Mouse (Mus musculus): ENCODE data around the gene Nppb. TPM values are rescaled to one million over a fixed set of nuclear protein-coding genes. Genes with fewer than 3 reads are reported as not detected.

Gene Nppb
- polyA plus RNA-seq, 1 experiment: not detected

DNA sequence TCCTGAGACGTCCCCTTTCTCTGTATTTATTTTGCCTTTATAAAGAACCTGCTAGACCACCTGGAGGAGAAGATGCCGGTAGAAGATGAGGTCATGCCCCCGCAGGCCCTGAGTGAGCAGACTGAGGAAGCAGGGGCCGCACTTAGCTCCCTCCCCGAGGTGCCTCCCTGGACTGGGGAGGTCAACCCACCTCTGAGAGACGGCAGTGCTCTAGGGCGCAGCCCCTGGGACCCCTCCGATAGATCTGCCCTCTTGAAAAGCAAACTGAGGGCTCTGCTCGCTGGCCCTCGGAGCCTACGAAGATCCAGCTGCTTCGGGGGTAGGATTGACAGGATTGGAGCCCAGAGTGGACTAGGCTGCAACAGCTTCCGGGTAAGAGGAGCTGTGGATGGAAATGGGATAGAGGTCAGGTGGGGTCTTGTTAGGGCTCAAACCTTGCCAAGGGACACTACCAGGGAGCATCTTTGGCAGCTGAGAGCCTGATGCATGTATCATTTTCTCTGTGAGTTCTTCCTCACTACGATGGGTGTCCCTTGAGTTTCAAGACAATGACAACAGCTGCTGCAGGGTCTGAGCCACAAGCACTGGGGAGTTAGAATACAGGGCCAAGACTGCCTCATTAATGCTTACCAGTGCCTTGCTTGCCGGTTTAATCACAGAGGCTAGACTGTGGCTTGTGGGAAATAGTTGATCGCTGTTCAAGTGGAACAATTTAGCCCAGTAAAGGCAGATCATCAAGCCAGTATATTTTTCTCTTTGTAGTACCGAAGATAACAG is 15.6 kb downstream of the Nppb start:
- H3K27me3 ChIP-seq (ENCODE audit: control insufficient read depth): no peaks in the 10 kb centered on the region
- TF ChIP-seq GATA1 (IDR thresholded peaks at IDR 0.05; ENCODE audit: low read length) (no peak), TAL1 (IDR thresholded peaks at IDR 0.05; ENCODE audit: low read length) (no peak)
- H3K4me3 ChIP-seq (replicated peaks): no peak overlapping the region
- peaks cover 9% of the 10 kb centered on the region for H3K36me3 ChIP-seq (ENCODE audit: control insufficient read depth)
- no peaks in the 10 kb centered on the region for H3K9me3 ChIP-seq (ENCODE audit: control insufficient read depth, low read length)
- no peaks in the 10 kb centered on the region for H3K4me1 ChIP-seq (ENCODE audit: control insufficient read depth)

DNA sequence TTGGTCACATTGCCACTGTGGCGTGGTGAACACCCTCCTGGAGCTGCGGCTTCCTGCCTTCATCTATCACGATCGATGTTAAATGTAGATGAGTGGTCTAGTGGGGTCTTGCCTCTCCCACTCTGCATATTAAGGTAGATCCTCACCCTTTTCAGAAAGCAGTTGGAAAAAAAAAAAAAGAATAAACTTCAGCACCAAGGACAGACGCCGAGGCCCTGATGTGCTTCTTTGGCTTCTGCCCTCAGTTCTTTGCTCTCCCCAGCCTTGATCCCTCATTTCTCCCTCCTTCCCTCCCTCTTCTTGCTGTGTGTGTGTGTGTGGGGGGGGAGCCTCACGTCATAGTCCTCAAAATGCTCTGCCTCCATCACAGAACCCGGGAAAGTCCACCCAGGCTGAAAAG is 16.3 kb downstream of the Nppb start:
- H3K27me3 ChIP-seq (ENCODE audit: control insufficient read depth): no peaks in the 10 kb centered on the region
- no peaks in the 10 kb centered on the region for H3K9me3 ChIP-seq (ENCODE audit: control insufficient read depth, low read length)
- H3K4me3 ChIP-seq (replicated peaks): no peak overlapping the region
- H3K4me1 ChIP-seq (ENCODE audit: control insufficient read depth): no peaks in the 10 kb centered on the region
- TF ChIP-seq TAL1 (IDR thresholded peaks at IDR 0.05; ENCODE audit: low read length): no peak
- TF ChIP-seq GATA1 (IDR thresholded peaks at IDR 0.05; ENCODE audit: low read length): no peak
- peaks cover 15% of the 10 kb centered on the region for H3K36me3 ChIP-seq (ENCODE audit: control insufficient read depth)

DNA sequence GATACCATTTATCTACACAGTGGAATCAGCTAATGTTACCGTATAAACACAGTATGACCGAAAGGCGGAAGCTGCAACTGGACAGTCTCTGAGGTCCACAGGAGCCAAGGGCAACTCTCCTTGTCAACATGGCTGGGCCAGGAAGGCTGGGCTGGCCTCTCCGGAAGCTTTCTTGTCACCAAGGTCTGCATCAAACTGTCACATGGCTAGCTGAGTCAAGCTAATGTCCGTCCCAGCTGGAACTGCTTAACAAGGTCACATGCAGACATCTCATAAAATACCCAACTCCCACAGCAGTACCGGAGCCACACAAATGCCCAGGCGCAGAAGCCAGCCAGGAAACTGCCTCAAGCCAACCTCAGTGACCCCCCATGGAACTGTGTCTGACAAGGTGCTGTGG is 18.8 kb downstream of the Nppb start:
- H3K36me3 ChIP-seq (ENCODE audit: control insufficient read depth): peaks cover 37% of the 10 kb centered on the region
- H3K27me3 ChIP-seq (ENCODE audit: control insufficient read depth): no peaks in the 10 kb centered on the region
- no peak overlapping the region for H3K4me3 ChIP-seq (replicated peaks)
- TF ChIP-seq GATA1 (IDR thresholded peaks at IDR 0.05; ENCODE audit: low read length) (no peak), TAL1 (IDR thresholded peaks at IDR 0.05; ENCODE audit: low read length) (no peak)
- H3K9me3 ChIP-seq (ENCODE audit: control insufficient read depth, low read length): no peaks in the 10 kb centered on the region
- no peaks in the 10 kb centered on the region for H3K4me1 ChIP-seq (ENCODE audit: control insufficient read depth)

GRCm38 (mm10) chr4:148008412-148008811 is 22.8 kb downstream of the Nppb start:
- Histone ChIP-seq H3K4me3 (replicated peaks) (no peak overlapping the region), H3K36me3 (ENCODE audit: control insufficient read depth) (peaks cover 78% of the 10 kb centered on the region), H3K27me3 (ENCODE audit: control insufficient read depth) (no peaks in the 10 kb centered on the region), H3K9me3 (ENCODE audit: control insufficient read depth, low read length) (no peaks in the 10 kb centered on the region), H3K4me1 (ENCODE audit: control insufficient read depth) (no peaks in the 10 kb centered on the region)
- TF ChIP-seq TAL1 (IDR thresholded peaks at IDR 0.05; ENCODE audit: low read length) (no peak), GATA1 (IDR thresholded peaks at IDR 0.05; ENCODE audit: low read length) (no peak)

DNA sequence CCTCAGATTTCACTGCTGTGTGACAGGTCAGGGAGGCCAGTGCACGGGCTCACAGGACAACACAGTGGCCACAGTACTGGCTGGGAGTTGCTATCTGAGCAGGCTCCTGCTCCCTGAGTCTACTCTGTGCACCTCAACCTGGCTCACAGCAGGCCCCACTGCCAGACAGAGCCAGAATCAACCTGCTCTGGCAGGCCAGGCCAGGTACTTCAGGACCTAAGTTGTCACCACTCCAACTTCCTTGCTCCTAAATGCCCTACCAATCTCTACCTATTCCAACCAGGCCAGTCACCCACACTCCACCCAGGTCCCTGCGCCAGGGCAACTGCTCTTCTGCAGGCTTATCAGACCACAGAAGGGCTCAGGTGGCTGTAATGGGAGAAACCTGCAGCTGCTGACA is 24.1 kb downstream of the Nppb start:
- TF ChIP-seq TAL1 (IDR thresholded peaks at IDR 0.05; ENCODE audit: low read length) (no peak), GATA1 (IDR thresholded peaks at IDR 0.05; ENCODE audit: low read length) (no peak)
- Histone ChIP-seq H3K4me3 (replicated peaks) (no peak overlapping the region), H3K9me3 (ENCODE audit: control insufficient read depth, low read length) (no peaks in the 10 kb centered on the region), H3K4me1 (ENCODE audit: control insufficient read depth) (no peaks in the 10 kb centered on the region), H3K36me3 (ENCODE audit: control insufficient read depth) (peaks cover 88% of the 10 kb centered on the region), H3K27me3 (ENCODE audit: control insufficient read depth) (no peaks in the 10 kb centered on the region)

DNA sequence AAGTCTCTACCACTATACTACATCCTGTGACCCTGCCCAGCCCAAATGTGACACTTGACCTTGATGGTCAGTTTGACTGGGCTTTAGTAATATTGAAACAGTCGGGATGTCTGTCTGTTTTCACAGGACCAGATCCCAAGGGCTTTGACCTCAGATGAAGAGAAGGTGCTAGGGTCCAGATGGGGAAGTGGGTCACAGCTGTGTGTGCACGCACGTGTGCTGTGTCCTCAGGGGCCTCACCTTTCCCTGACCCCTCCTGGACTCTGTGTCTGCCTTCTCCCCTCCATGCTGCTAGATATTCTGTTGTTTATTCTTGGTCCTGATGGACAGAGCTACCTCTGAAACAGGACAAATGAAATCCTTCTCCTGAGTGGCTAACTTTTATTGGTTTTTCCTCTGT is 25.7 kb downstream of the Nppb start:
- Histone ChIP-seq H3K27me3 (ENCODE audit: control insufficient read depth) (no peaks in the 10 kb centered on the region), H3K36me3 (ENCODE audit: control insufficient read depth) (peaks cover 90% of the 10 kb centered on the region), H3K4me1 (ENCODE audit: control insufficient read depth) (no peaks in the 10 kb centered on the region), H3K9me3 (ENCODE audit: control insufficient read depth, low read length) (no peaks in the 10 kb centered on the region), H3K4me3 (replicated peaks) (no peak overlapping the region)
- TF ChIP-seq GATA1 (IDR thresholded peaks at IDR 0.05; ENCODE audit: low read length): no peak
- no peak for TF ChIP-seq TAL1 (IDR thresholded peaks at IDR 0.05; ENCODE audit: low read length)

GRCm38 (mm10) chr4:148012216-148012615 is 26.6 kb downstream of the Nppb start:
- H3K4me3 ChIP-seq (replicated peaks): no peak overlapping the region
- no peaks in the 10 kb centered on the region for H3K9me3 ChIP-seq (ENCODE audit: control insufficient read depth, low read length)
- no peaks in the 10 kb centered on the region for H3K4me1 ChIP-seq (ENCODE audit: control insufficient read depth)
- H3K27me3 ChIP-seq (ENCODE audit: control insufficient read depth): no peaks in the 10 kb centered on the region
- TF ChIP-seq GATA1 (IDR thresholded peaks at IDR 0.05; ENCODE audit: low read length) (no peak), TAL1 (IDR thresholded peaks at IDR 0.05; ENCODE audit: low read length) (no peak)
- H3K36me3 ChIP-seq (ENCODE audit: control insufficient read depth): peaks cover 90% of the 10 kb centered on the region

- Histone ChIP-seq H3K36me3 (ENCODE audit: control insufficient read depth) (peaks cover 84% of the 10 kb centered on the region), H3K9me3 (ENCODE audit: control insufficient read depth, low read length) (no peaks in the 10 kb centered on the region), H3K4me1 (ENCODE audit: control insufficient read depth) (no peaks in the 10 kb centered on the region), H3K4me3 (replicated peaks) (no peak overlapping the region), H3K27me3 (ENCODE audit: control insufficient read depth) (no peaks in the 10 kb centered on the region)
- no peak for TF ChIP-seq TAL1 (IDR thresholded peaks at IDR 0.05; ENCODE audit: low read length)
- TF ChIP-seq GATA1 (IDR thresholded peaks at IDR 0.05; ENCODE audit: low read length): no peak
Measured at GRCm38 (mm10) chr4:148015418-148015817, 29.8 kb downstream of the Nppb start.

- Histone ChIP-seq H3K9me3 (ENCODE audit: control insufficient read depth, low read length) (no peaks in the 10 kb centered on the region), H3K27me3 (ENCODE audit: control insufficient read depth) (no peaks in the 10 kb centered on the region), H3K36me3 (ENCODE audit: control insufficient read depth) (peaks cover 78% of the 10 kb centered on the region), H3K4me3 (replicated peaks) (no peak overlapping the region), H3K4me1 (ENCODE audit: control insufficient read depth) (no peaks in the 10 kb centered on the region)
- TF ChIP-seq TAL1 (IDR thresholded peaks at IDR 0.05; ENCODE audit: low read length) (no peak), GATA1 (IDR thresholded peaks at IDR 0.05; ENCODE audit: low read length) (no peak)
Measured at GRCm38 (mm10) chr4:148016981-148017380, 31.4 kb downstream of the Nppb start.

- H3K4me1 ChIP-seq (ENCODE audit: control insufficient read depth): no peaks in the 10 kb centered on the region
- H3K4me3 ChIP-seq (replicated peaks): no peak overlapping the region
- TF ChIP-seq TAL1 (IDR thresholded peaks at IDR 0.05; ENCODE audit: low read length): no peak
- TF ChIP-seq GATA1 (IDR thresholded peaks at IDR 0.05; ENCODE audit: low read length): no peak
- peaks cover 73% of the 10 kb centered on the region for H3K36me3 ChIP-seq (ENCODE audit: control insufficient read depth)
- no peaks in the 10 kb centered on the region for H3K9me3 ChIP-seq (ENCODE audit: control insufficient read depth, low read length)
- H3K27me3 ChIP-seq (ENCODE audit: control insufficient read depth): no peaks in the 10 kb centered on the region
Measured at GRCm38 (mm10) chr4:148018410-148018809, 32.8 kb downstream of the Nppb start.

Measured in erythroblast, embryonic 14.5 days (primary cell).